Mouse (Mus musculus) limb, embryonic 10.5 days (tissue): ENCODE measurements around the gene Tead1. TPM values are rescaled to one million over a fixed set of nuclear protein-coding genes. Genes with fewer than 3 reads are reported as not detected.
A peak's percentile ranks its signal among the peaks of the same experiment; 100 is the strongest.

Experiments
- DNase-seq: peaks from one replicate; pipeline ENCODE4 v3.0.0-alpha.2; 2017; ENCODE audit warnings: low spot score
- H3K27ac ChIP-seq: fragments of 300-500 bp; sonication (generic); 2 replicates; pipeline ENCODE4 v1.5.1; 2016; ENCODE audit warnings: mild to moderate bottlenecking
- H3K27me3 ChIP-seq: fragments of 300-500 bp; sonication (generic); 2 replicates; pipeline ENCODE4 v1.6.1; 2016; ENCODE audit warnings: low read depth, mild to moderate bottlenecking; ENCODE audit not compliant: poor library complexity, severe bottlenecking
- H3K36me3 ChIP-seq: fragments of 300-500 bp; sonication (generic); 2 replicates; pipeline ENCODE4 v1.6.1; 2016; ENCODE audit warnings: mild to moderate bottlenecking, moderate library complexity
- H3K4me1 ChIP-seq: fragments of 300-500 bp; sonication (generic); 2 replicates; pipeline ENCODE4 v1.6.1; 2016
- H3K4me3 ChIP-seq: fragments of 300-500 bp; sonication (generic); 2 replicates; pipeline ENCODE4 v1.5.1; 2016; ENCODE audit warnings: mild to moderate bottlenecking, moderate library complexity
- H3K9me3 ChIP-seq: fragments of 300-500 bp; sonication (generic); replicated peaks from 2 replicates; pipeline ENCODE4 v1.6.1; 2016; ENCODE audit warnings: mild to moderate bottlenecking
- WGBS: fragments of 180-500 bp; shearing (Covaris S2); methylation state at CpG from one replicate; pipeline ENCODE4 v1.1.7; 2016; 5-methylcytosine and 5-hydroxymethylcytosine counted together
- polyA plus RNA-seq: library from polyadenylated mRNA; unstranded; fragments of >200 nt; fragmentation: Nextera tagmentation; extraction: Ambion mirVana; gene quantifications from 2 replicates; pipeline ENCODE4 v1.2.1, GENCODE M21; 2016

The Tead1 gene
- polyA plus RNA-seq, 1 experiment from 2014 or later: 17.3 TPM

DNA sequence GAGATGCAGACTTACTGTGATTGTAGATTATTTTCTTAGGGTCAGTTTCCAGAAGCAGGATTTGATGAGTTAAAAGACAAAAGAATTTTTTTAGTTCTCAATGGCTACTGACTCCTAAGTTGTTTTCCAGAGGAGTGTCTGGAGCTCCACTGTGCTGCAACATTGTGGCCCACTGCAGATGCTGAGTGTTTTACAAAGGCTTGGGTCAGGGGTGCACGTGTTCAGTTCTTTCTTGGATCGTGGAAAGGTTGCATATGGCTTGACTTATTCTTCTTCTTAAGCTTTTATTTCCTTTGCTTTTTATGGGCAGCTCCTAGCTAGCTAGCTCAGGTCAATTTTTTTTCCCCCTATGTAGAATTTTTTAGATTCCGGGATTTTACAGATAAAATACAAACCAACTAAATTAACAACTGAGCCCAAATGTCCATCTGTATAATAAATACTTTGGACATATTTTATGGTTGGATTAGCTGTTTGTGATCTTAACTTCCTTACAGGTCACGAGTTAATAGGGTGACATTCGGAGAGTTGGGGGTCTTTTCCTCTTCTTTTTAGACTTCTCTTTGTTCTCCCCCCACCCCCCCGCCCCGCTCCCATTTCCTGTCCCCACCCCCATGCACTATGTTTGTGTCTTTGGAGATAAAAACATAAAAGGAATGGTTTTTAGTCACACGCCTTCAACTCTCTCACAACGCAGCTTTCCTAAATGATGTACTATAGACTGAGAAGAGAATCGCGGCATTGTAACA is 40.5 kb downstream of the Tead1 start:
- DNase-seq: no peak
- H3K27me3 ChIP-seq: no peaks in the 10 kb centered on the region
- no peaks in the 10 kb centered on the region for H3K36me3 ChIP-seq
- H3K4me1 ChIP-seq: peaks cover 77% of the 10 kb centered on the region
- peak overlapping the region; percentile 34 for H3K4me3 ChIP-seq
- 7% methylated on average over 11 of the region's 11 CpGs for WGBS
- no peaks in the 10 kb centered on the region for H3K9me3 ChIP-seq
- H3K27ac ChIP-seq: peak overlapping the region; percentile 86

GRCm38 (mm10) chr7:112720143-112720988 is 41.2 kb downstream of the Tead1 start:
- no peaks in the 10 kb centered on the region for H3K36me3 ChIP-seq
- H3K9me3 ChIP-seq: no peaks in the 10 kb centered on the region
- DNase-seq: peak; percentile 60
- H3K4me3 ChIP-seq: peak overlapping the region; percentile 34
- 6% methylated on average over 23 of the region's 23 CpGs for WGBS
- H3K27ac ChIP-seq: peak overlapping the region; percentile 86
- peaks cover 74% of the 10 kb centered on the region for H3K4me1 ChIP-seq
- H3K27me3 ChIP-seq: no peaks in the 10 kb centered on the region

DNA sequence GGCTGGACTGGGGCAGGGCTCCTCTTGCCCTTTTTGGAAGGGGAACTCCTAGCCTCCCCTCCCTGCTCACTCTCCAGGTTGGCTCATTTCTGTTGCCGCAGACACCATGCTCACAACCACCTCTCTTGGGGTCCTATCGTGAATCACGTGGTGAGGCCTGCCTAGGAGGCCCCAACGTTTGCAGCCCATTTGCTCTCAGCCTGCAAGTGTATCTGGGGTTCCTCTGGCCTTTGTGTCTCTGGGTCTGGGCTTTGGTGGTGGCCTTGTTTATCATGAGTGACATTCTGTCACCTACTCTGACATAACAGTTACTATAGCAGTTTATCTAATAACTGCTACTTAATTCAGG is 41.8 kb downstream of the Tead1 start:
- Histone ChIP-seq H3K27me3 (no peaks in the 10 kb centered on the region), H3K36me3 (no peaks in the 10 kb centered on the region), H3K4me3 (peak overlapping the region; percentile 34; the same call in 1 of the 2 replicates), H3K9me3 (no peaks in the 10 kb centered on the region), H3K4me1 (peaks cover 79% of the 10 kb centered on the region), H3K27ac (peak overlapping the region; percentile 86)
- WGBS: 21% methylated on average over 4 of the region's 4 CpGs
- DNase-seq: no peak

DNA sequence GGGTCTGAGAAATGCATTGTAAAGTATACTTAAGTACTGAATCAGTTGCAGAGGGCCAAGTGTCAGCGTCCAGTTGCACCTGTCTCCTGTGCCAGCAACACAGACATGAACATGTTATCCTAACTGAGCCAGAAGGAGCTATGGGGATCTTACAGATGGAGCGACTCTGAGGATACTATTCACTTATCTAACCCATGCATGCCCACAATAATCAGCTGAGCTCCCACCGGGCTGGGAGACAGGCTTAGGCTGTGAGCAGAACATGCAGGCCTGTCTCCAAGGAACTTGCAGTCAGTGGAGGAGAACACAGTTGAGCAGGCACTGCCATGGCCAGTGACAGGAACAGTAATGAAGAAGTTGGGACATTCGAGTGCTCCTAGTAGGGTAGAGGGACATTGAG is 42.7 kb downstream of the Tead1 start:
- Histone ChIP-seq H3K27ac (no peak overlapping the region), H3K27me3 (no peaks in the 10 kb centered on the region), H3K36me3 (no peaks in the 10 kb centered on the region), H3K4me3 (no peak overlapping the region), H3K4me1 (peaks cover 74% of the 10 kb centered on the region), H3K9me3 (no peaks in the 10 kb centered on the region)
- WGBS: 83% methylated on average over 4 of the region's 4 CpGs
- no peak for DNase-seq

DNA sequence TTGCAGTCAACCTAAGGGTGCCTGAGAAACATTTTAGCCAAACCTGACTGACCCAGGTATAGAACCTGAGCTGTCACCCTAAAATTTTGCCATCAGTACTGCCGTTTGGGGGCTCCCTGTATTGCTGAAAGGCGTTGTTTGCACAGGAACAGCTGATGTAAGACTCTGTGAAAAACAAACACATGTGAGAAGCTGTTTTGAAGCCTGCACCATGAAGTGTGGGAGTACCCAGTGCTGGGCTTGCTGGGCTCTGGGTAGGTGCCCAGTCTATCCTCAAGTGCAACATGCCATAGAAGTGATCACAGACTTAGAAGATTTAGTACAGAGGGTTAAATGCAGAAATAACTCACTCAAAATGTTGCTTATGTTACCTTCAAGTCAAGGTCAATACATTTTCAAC is 49.3 kb downstream of the Tead1 start:
- Histone ChIP-seq H3K9me3 (no peaks in the 10 kb centered on the region), H3K4me3 (no peak overlapping the region), H3K27ac (no peak overlapping the region), H3K27me3 (no peaks in the 10 kb centered on the region), H3K4me1 (peaks cover 68% of the 10 kb centered on the region), H3K36me3 (no peaks in the 10 kb centered on the region)
- WGBS: 72% methylated on average over 2 of the region's 2 CpGs
- DNase-seq: no peak

- no peaks in the 10 kb centered on the region for H3K27me3 ChIP-seq
- H3K36me3 ChIP-seq: no peaks in the 10 kb centered on the region
- H3K9me3 ChIP-seq: no peaks in the 10 kb centered on the region
- H3K4me3 ChIP-seq: no peak overlapping the region
- 61% methylated on average over 5 of the region's 5 CpGs for WGBS
- H3K27ac ChIP-seq: no peak overlapping the region
- DNase-seq: no peak
- peaks cover 70% of the 10 kb centered on the region for H3K4me1 ChIP-seq
These were observed 51.1 kb downstream of the Tead1 start for GRCm38 (mm10) chr7:112730209-112730608.

DNA sequence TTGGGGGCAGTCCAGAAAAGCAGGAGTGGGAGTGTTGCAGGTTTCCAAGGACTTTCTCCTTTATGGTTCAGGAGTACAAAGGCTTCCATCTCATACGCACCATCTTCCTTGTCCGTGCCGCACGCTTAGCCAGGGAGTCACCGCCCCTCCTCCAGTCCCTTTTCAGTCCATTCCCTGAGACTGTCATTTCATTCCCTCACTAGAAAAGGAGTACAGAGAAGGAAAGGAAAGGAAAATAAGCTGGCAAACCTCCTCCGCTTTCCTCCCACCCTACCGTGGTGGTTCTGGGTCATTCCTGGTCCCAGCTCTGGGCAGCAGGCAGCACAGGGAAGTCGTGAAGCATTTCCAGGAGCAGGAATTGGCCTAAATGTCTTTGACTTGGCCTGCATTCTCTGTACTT is 52.5 kb downstream of the Tead1 start:
- Histone ChIP-seq H3K9me3 (no peaks in the 10 kb centered on the region), H3K27me3 (no peaks in the 10 kb centered on the region), H3K27ac (peak overlapping the region; percentile 44; the same call in 1 of the 2 replicates), H3K36me3 (no peaks in the 10 kb centered on the region), H3K4me3 (no peak overlapping the region), H3K4me1 (peaks cover 69% of the 10 kb centered on the region)
- WGBS: 90% methylated on average over 8 of the region's 8 CpGs
- no peak for DNase-seq

- H3K4me1 ChIP-seq: peaks cover 56% of the 10 kb centered on the region
- no peak overlapping the region for H3K27ac ChIP-seq
- no peaks in the 10 kb centered on the region for H3K9me3 ChIP-seq
- no peaks in the 10 kb centered on the region for H3K36me3 ChIP-seq
- WGBS: 81% methylated on average over 6 of the region's 6 CpGs
- H3K27me3 ChIP-seq: no peaks in the 10 kb centered on the region
- no peak overlapping the region for H3K4me3 ChIP-seq
- DNase-seq: no peak
These were observed 60.1 kb downstream of the Tead1 start for GRCm38 (mm10) chr7:112739174-112739573.

- peaks cover 63% of the 10 kb centered on the region for H3K4me1 ChIP-seq
- 24% methylated on average over 12 of the region's 12 CpGs for WGBS
- peak; percentile 72 for DNase-seq
These were observed 62.7 kb downstream of the Tead1 start for GRCm38 (mm10) chr7:112741790-112742189.

DNA sequence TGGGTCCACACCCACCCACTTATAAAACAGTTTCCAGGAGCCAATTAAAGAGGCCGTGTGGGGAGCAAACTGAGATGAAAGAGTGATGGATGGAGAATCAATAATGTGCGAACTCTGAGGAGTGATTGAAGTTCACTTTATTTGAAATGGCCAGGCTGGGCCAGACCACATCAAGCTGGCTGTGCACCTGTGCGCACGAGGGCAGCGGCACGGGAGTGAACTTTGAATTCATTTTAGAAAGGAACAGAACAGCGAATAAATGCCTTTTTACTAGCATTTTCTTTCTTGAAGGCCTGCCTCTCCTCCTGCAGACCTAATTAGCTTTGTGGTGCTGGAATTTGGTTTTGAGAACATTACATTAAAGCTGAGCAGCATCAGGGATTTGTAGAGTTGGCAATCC is 63.9 kb downstream of the Tead1 start:
- H3K27me3 ChIP-seq: no peaks in the 10 kb centered on the region
- H3K4me3 ChIP-seq: peak overlapping the region; percentile 34; the same call in 1 of the 2 replicates
- WGBS: 14% methylated on average over 7 of the region's 7 CpGs
- H3K9me3 ChIP-seq: no peaks in the 10 kb centered on the region
- H3K27ac ChIP-seq: peak overlapping the region; percentile 81
- peak; percentile 41 for DNase-seq
- H3K4me1 ChIP-seq: peaks cover 69% of the 10 kb centered on the region
- H3K36me3 ChIP-seq: no peaks in the 10 kb centered on the region

More at GRCm38 (mm10) chr7:112741790-112742189, 62.7 kb downstream of the Tead1 start:
- no peaks in the 10 kb centered on the region for H3K36me3 ChIP-seq
- H3K27ac ChIP-seq: peak overlapping the region; percentile 59
- no peaks in the 10 kb centered on the region for H3K9me3 ChIP-seq
- no peaks in the 10 kb centered on the region for H3K27me3 ChIP-seq
- H3K4me3 ChIP-seq: peak overlapping the region; percentile 5; the same call in 1 of the 2 replicates

DNA sequence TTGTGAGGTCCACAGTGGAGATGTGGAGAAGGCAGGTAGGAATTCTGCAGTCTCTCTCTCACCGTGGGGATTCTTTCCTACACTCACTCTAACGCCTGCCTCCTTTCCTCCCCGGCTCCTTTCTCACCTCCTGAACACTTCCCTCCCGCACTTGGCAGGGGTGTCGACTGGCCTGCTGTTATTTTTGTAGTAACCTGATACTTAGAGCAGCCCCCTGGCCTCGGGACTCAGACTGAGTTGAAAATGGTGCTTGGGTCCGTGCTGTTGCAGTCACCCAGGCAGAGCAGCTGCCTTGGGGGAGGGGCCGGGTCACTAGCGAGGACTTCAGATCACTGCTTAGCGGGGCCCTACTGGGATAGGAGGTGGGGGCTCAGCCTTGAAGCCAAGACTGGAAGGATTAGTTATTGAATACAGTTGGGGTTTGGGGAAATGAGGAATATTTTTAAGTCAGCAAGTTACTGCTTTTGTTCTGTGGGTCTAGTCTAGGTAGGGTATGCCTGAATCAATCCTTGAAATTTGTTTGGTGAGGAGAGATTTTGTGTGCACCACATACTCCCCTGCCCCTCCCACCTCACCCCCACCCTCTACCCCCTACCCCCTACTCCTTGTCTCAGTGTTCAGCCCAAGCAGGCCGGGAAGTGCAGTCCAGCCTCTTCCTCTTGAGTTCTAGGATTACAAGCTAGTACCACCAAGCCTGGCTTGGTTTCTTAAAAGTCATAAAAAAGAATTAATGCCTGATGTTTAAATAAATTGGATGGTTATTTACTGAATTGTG is 64.7 kb downstream of the Tead1 start:
- H3K27me3 ChIP-seq: no peaks in the 10 kb centered on the region
- H3K4me3 ChIP-seq: peak overlapping the region; percentile 34
- H3K27ac ChIP-seq: peak overlapping the region; percentile 81
- 1% methylated on average over 11 of the region's 11 CpGs for WGBS
- peaks cover 72% of the 10 kb centered on the region for H3K4me1 ChIP-seq
- peak; percentile 83 for DNase-seq
- no peaks in the 10 kb centered on the region for H3K36me3 ChIP-seq
- no peaks in the 10 kb centered on the region for H3K9me3 ChIP-seq

GRCm38 (mm10) chr7:112747187-112747586 is 68.1 kb downstream of the Tead1 start:
- DNase-seq: no peak
- Histone ChIP-seq H3K4me3 (no peak overlapping the region), H3K27ac (no peak overlapping the region), H3K27me3 (no peaks in the 10 kb centered on the region), H3K4me1 (peaks cover 52% of the 10 kb centered on the region), H3K36me3 (no peaks in the 10 kb centered on the region), H3K9me3 (no peaks in the 10 kb centered on the region)
- WGBS: 86% methylated on average over 3 of the region's 3 CpGs
